Mouse (Mus musculus) kidney, adult 2 months (tissue): ENCODE data around the gene Prdx3.

Source experiments
- CTCF ChIP-seq: fragments of 200-500 bp; conservative IDR thresholded peaks from 2 replicates; pipeline ENCODE4 v1.5.1; 2011; ENCODE audit warnings: low read depth, mild to moderate bottlenecking, control low read depth, low read length, moderate library complexity, mixed read lengths; ENCODE audit not compliant: insufficient read depth, insufficient read length
- POLR2A ChIP-seq: fragments of 200-500 bp; IDR thresholded peaks from one replicate; pipeline ENCODE4 v1.6.1; 2011; ENCODE audit warnings: low read depth, low read length, control low read depth

DNA sequence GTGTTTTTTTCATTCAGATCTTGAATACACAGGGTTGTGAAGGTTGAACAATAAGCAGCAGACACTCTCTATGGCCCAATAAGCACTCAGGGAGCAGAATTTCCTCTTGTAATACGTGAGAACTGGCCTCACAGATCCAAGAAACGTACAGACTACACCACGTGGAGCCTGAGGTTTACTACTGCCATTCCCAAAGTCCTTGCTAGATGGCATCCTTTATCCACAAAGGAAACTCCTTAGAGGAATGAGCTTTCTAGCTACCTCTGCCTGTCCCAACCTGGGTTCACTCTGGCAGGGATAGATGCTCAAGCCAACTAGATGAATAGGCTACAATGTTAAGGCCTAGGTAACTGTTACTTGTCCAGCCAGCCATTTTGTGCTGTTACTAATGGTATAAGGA lies 8.8 kb upstream of the Prdx3 start:
- no peak for TF ChIP-seq POLR2A
- TF ChIP-seq CTCF = peak; percentile 61
